Mouse (Mus musculus) ES-E14 (cell line): ENCODE measurements around the gene Tes3-ps.

Source experiments
- CHD2 ChIP-seq: IDR thresholded peaks from 2 replicates; pipeline ENCODE4 v1.6.1; 2014; ENCODE audit warnings: mild to moderate bottlenecking, low read depth, low read length, inconsistent platforms
- MAFK ChIP-seq: IDR thresholded peaks from 2 replicates; pipeline ENCODE4 v1.6.1; 2014; ENCODE audit warnings: mild to moderate bottlenecking, low read depth, low read length, inconsistent platforms; ENCODE audit not compliant: insufficient read depth

GRCm38 (mm10) chr13:49461458-49462132 is 31.5 kb upstream of the Tes3-ps start:
- no peak for TF ChIP-seq CHD2
- TF ChIP-seq MAFK = no peak
